Mouse (Mus musculus) cerebellum, adult 2 months (tissue): ENCODE measurements around the gene Krt222.
A peak's percentile ranks its signal among the peaks of the same experiment; 100 is the strongest.

Experiments used
- CTCF ChIP-seq: fragments of 200-500 bp; IDR thresholded peaks from 2 replicates; pipeline ENCODE4 v1.5.1; 2011; ENCODE audit warnings: low read depth, mild to moderate bottlenecking, control low read depth, low read length, moderate library complexity, borderline replicate concordance; ENCODE audit not compliant: insufficient read depth
- POLR2A ChIP-seq: fragments of 200-500 bp; IDR thresholded peaks from 2 replicates; pipeline ENCODE4 v1.6.1; 2011; ENCODE audit warnings: low read length, control low read depth, borderline replicate concordance; ENCODE audit not compliant: insufficient read depth

DNA sequence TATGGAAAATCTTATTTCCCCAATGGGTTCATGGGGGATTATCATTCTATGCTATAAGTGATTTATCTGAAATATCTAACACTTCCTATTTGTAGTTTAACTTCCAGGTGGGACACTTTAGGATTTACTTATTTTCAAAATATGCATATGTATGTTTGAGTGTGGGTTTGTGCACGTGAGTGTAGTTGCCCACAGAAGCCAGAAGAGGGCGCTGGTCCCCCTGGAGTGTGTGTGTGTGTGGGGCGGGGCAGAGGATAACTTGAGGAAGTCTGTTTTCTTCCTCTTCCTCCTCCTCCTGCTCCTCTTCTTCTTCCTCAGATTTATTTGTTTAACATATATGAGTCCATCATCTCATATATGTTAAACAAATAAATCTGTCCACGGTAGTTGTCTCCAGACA lies 12.3 kb upstream of the Krt222 start:
- TF ChIP-seq CTCF (peak; percentile 32; the same call in 1 of the 2 replicates), POLR2A (no peak)
